Mouse (Mus musculus): Measurements from ENCODE around the gene Fsd1. TPM values are rescaled to one million over a fixed set of nuclear protein-coding genes. Genes with fewer than 3 reads are reported as not detected.

Fsd1 gene
- total RNA-seq, 2 experiments from 2014 or later: 72.4 to 82.6 TPM

GRCm38 (mm10) chr17:56026303-56026702 lies 40.0 kb downstream of the Fsd1 start:
- no peak for DNase-seq (ENCODE audit: extremely low spot score in 1 of 2, low spot score in 1 of 2)

- no peak for DNase-seq (ENCODE audit: extremely low spot score in 1 of 2, low spot score in 1 of 2)
Measured at GRCm38 (mm10) chr17:56026881-56027280, 40.6 kb downstream of the Fsd1 start.

- DNase-seq (ENCODE audit: extremely low spot score in 1 of 2, low spot score in 1 of 2): no peak
Measured at GRCm38 (mm10) chr17:56027801-56028441, 41.6 kb downstream of the Fsd1 start.

- no peak for DNase-seq (ENCODE audit: extremely low spot score in 1 of 2, low spot score in 1 of 2)
Measured at GRCm38 (mm10) chr17:56030238-56030870, 44.0 kb downstream of the Fsd1 start.

DNA sequence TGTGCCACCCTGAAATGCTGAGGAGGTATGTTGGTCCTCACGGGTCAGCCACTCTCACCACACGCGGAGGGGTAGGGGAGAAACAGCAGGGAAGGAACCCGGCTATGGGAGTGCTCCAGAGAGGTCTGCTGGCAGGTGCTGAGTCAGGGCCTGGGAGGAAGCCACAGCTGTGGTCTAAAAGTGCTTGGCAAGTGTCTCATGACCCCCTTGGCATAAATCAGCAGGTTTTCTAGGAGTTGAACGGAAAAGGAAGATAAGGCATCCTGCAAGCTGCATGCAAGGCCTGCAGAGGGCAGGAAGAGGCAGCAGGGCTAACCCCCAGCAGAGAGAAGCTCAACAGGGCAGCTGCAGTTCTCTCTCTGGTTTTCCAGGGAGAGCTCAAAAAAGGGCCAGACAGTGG lies 44.6 kb downstream of the Fsd1 start:
- no peak for DNase-seq (ENCODE audit: extremely low spot score in 1 of 2, low spot score in 1 of 2)

DNA sequence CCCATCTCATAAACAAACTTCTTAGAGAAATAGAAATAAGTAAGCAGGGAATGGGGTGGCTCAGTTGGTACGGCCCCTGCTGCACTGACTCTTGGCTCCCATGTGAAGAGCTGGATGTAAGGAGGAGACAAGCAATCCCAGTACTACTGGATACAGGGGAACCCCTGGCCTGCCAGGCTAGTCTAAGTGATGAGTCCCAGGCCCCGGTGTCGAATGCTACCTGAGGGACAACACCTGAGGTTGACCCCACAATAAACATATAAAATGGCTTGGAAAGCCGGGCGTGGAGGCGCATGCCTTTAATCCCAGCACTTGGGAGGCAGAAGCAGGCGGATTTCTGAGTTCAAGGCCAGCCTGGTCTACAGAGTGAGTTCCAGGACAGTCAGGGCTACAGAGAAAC lies 45.1 kb downstream of the Fsd1 start:
- no peak for DNase-seq (ENCODE audit: extremely low spot score in 1 of 2, low spot score in 1 of 2)

DNA sequence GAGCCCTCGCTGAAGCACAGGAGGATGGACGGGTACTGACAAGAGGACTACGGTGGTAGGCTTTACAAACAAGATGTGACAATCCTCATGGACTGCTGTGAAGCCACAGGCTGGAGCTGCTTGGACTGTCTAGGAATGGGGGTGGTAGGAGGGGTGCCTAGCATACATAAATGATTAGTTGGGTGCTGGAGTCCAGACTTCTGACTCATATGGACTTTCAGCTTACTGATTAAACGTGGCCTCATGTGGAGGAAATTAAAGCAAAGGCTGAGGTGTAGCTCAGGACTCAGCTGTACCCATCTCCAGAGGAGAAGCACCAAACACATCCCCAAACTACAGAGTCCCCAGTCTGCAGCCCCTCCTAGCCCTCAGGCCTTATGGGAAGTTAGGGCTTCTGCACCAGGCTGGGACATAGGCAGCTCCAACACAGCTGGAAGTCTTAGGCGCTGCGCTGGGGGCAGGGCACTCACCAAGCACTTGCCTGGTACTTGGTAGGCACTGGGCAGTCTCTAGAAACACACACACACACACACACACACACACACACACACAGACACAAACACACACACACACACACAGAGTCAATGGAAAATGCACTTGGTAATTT lies 45.9 kb downstream of the Fsd1 start:
- DNase-seq (ENCODE audit: extremely low spot score in 1 of 2, low spot score in 1 of 2): no peak

DNA sequence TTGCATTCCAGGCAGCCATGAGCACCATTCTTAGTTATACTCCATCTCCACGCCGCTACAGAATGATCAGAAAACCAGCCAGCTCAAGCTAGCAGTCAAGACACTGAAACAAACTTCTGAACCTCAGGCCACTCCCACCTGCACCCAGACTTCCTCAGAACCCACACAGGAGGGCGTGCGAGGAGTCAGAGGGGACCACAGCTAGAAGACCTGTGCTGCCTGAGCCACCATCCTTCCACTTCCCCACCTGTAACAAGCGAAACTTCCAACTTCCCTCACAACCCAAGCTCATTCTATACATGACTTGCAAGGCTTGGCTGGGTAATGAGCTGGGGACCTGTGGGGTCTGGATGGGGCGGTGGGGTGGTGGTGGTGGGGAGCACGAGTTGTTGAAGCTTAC lies 46.5 kb downstream of the Fsd1 start:
- no peak for DNase-seq (ENCODE audit: extremely low spot score in 1 of 2, low spot score in 1 of 2)

DNA sequence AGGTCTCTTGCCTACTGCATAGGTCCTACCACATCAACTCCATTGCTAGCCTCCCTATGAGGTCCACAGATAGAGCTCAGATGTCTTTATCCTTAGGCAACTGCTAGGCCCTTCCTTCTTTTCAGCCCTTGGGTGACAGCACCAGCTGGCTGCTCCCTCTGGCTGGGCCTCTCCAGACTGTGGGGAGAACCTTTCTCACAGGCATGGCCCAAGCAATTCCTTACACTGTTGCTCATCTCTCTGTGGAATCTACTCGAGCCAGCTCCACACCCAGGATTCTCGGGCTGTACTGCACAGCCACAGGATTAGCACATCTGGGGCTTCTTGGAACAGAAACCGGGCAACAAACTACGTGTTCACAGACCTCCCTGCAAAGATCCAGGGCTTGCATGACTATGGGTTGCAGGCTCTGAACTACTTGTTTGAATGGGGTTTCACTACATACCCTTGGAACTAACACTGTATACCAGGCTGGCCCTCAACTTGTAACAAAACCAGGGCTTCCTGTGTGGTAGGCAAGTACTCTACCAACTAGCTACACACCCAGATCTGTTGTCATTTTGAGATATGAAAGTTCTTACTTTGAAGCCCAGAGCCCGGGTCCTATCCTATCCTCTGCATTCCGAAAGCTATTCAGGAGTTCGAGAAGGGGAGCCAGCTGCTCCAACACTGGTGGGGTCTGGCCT lies 47.9 kb downstream of the Fsd1 start:
- DNase-seq (ENCODE audit: extremely low spot score in 1 of 2, low spot score in 1 of 2): no peak

DNA sequence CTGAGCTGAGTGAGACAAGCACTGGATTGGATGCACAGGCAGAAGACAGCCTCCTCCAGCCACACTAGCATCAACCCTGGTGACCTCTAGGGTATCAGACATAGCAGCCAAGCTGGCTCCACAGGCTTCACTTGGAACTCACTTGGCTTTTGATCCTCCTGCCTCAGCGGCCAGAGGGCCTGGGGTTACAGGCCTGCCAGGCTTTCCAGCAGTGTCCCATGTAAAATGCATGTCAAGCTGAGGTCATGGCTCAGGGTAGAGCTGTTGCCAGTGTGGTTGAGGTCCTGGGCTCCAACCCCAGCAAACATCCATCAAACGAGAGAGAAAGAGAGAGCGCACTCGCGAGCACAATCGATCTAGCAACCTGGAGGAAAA lies 48.4 kb downstream of the Fsd1 start:
- no peak for DNase-seq (ENCODE audit: extremely low spot score in 1 of 2, low spot score in 1 of 2)

DNA sequence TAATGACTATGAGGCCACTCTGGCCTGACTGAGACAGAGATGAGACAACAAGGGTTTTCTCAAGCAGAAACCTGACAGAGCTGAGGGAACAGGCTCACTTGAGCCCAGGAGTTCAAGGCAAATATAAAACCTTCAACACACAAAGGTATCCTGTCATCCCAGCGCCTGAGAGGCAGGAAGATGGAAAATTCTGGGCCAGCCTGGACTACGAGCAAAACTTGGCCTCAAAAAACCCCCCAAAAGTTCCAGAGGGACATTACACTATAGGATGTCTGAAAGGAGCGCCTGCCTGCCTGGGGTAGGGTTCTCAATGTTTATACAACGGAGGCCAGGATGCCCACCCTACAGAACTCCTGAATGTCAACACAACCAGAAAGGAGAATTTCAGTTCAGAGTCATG lies 48.9 kb downstream of the Fsd1 start:
- no peak for DNase-seq (ENCODE audit: extremely low spot score in 1 of 2, low spot score in 1 of 2)

DNA sequence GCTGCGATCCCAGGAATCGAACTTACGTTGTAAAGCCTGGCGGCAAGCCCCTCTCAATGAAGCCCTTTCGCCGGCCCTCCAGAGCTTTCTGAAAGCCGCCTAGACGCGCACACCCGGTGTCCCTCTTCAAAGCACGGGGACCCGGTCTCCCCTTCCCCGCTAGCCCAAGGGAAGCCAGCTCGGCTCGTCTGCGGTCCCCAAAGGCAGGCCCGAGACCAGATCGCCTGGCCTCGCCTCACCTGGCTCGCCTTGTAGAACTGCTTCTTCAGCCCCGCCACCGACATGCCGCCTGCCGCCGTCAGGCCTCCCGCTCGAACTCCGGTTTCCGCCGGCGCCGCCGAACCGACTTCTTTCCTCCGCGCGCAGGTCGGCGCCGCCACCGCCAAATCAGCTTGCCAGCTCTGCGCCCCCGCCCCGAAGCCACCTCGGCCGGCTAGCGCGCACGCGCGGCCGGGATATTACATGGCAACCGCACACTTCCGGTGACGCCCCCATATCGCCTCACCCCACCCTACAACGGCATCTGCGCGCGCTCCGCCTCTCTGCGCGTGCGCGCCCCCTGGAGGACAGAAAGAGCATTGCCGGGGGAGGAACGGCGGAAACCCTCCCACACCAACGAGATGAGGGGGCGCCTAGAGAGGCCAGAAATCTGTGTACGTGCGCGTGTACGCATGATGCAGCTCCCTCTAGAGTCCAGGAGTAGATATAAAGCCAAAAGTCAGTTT lies 50.0 kb downstream of the Fsd1 start, which contains the start of gene Sh3gl1:
Sh3gl1 (minus strand) TSS at position 460 of the 725 bp plus-strand sequence.
- DNase-seq (ENCODE audit: extremely low spot score in 1 of 2, low spot score in 1 of 2): peak; percentile 98 to 99

- DNase-seq (ENCODE audit: extremely low spot score in 1 of 2, low spot score in 1 of 2): no peak
Measured at GRCm38 (mm10) chr17:56036901-56037287, 50.6 kb downstream of the Fsd1 start.

- no peak for DNase-seq (ENCODE audit: extremely low spot score in 1 of 2, low spot score in 1 of 2)
Measured at GRCm38 (mm10) chr17:56038583-56039261, 52.4 kb downstream of the Fsd1 start.

- DNase-seq (ENCODE audit: extremely low spot score in 1 of 2, low spot score in 1 of 2): no peak
Measured at GRCm38 (mm10) chr17:56039345-56039744, 53.0 kb downstream of the Fsd1 start.

DNA sequence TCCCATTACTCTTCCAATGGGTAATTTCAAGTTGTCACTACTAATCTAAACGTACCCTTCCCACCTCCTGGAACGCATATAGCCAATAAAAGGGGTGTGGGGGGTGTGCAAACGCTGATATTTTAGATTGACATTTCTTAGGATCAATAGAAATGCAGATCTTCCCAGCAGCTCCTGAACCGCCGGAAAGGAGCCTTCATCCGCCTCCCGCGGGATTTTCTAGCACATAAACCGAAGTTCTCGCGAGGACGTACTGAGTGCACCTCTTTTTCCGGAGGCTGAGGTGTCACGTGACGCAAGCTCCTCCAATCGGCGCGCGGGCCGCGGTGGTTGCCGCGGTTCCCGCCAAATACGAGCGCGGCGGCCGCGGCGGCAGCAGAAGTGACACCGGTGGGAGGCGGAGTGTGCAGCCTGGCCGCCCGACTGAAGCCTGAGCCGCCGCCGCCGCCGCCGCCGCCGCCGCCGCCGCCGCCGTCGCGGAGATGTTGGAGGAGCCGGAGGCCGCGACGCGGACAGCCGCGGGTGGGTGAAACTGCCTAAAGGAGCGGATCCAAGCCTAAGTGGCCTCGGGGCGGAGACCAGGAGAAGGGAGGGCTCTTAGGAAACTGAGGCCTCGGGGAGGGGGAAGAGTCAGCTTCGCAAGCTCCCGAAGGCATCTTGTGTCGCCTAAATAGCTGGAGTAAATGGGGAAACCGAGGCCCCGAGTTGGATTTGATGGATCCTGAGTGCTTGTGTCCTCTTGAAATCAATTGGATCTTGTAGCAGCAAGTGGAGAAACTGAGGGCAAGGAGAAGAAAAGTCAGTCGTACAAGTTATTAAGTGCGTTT lies 53.9 kb downstream of the Fsd1 start, which contains the start of gene Chaf1a:
Chaf1a (plus strand) TSS at position 410 of the 827 bp plus-strand sequence.
- peak; percentile 85 to 89 for DNase-seq (ENCODE audit: extremely low spot score in 1 of 2, low spot score in 1 of 2)

DNA sequence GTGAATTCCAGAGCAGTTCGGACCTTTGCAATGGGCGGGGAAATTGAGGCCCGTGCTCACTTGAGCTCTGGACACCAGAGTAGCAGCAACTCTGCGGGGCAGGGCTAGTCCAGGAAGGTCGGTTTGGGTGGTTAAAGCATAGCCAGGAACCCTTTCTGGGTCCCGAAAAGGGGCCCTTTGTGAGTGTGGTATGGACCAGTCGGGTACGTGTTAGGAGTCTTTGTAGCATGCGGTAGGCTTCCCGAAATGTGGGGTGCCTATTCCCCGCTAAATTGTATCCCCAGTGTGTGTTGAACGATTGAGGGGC lies 54.5 kb downstream of the Fsd1 start:
- DNase-seq (ENCODE audit: extremely low spot score in 1 of 2, low spot score in 1 of 2): no peak

Measured in layer of hippocampus, postnatal 25 days (tissue).